Mouse (Mus musculus) ZHBTc4 (cell line): ENCODE results near the gene Bcl11a.

Source experiments
- DNase-seq: peaks from one replicate; pipeline ENCODE4 v3.0.0-alpha.2; 2011; ENCODE audit warnings: low read depth, low spot score

Bcl11a gene

DNA sequence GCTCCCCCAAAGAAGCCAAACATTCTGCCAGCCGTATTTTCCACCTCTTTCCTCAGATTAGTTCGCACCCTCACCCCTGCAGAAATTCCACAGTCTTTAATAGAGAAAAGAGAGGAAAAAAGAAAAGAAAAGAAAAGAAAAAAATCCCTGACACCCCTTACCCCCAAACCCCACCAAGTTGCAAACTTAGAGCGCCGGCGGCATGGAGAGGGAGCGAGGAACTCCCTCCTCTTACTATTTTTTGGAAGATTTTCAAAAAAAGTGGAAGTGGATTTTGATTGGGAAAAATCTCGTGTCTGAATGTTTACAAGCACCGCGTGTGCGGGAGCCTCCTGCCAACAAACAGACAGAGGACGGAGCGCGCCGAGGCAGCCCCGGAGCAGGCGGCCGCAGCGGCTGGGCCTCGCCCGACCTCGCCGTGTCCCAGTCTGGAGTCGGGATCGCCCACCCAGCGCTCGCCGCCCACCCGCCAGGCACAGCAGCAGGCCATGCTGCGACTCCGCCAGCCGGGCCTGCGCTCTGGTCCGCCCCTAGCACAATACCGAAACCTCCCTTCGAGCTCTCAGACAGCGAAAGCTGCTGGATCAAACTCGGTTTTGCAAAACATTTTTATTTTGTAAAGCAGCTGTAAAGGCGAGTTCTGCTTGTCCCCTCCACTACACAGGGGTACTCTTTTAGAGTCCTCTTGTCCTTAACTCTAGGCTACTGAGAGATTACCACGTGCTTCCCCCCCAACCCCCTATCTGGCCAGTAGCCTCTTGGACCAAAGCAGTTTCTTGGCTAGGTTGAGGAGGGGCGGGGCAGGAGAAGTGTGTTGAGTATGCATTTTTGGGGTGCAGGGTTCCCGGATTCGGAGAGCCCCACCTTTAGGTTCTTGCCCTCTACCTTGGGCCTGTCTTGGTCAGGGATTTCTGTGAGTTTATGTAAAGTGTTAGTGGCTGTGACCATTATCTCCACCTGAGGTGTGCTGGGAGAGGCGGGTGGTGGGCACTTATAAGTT, 1.8 kb downstream of the Bcl11a start:
- peak; percentile 68 for DNase-seq

DNA sequence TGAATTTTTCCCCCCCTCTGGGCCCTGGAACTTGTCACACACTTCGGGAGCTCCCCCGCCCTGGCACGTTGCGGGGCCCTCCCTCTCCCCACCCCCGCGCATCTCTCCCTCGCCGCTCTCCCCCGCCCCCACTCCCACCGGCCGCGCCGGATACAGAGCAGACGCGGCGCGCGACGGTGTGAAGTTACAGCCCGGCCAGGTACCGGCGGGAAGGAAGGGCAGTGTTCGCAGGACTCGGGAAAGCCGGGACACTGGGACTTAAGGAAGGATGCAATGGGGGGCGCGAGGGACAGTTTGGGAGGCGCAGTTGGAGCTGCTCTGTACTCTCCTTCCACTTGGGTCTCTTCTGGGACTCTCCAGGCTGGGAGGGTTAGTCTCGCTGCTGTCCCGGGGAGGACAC, 2.7 kb downstream of the Bcl11a start:
- peak; percentile 60 for DNase-seq

DNA sequence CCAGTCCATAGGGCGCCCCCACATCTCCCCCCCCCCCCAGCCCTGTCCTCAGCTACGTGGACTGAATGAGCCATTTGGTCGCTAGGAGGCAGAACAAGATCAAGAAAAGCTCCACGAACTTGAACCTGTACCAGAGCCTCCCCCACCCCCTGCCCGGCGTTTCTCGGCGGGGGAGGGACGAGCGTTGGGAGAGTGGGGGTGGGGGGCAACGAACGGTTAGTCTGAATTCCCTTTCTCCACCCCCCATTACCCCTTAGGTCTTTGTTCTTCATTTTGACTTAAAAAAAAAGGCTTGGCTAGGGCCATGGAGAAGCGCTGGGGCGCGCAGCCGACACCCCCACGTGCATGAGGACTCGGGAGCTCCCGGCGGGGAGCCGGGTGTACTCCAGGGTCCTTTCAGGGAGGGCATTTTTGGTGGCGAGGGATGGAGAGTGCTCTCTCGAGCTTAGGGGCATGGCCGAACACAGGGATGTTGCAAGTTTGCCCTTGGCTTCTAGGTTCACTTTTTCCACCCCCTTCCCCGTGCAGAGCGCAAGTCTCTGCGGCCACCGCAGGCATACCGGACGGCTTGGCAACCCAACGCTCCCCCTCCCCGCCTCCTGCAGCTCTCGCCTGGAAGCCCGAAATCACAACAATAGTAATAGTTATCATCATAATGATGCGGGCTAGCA, 3.3 kb downstream of the Bcl11a start:
- peak; percentile 82 for DNase-seq

DNA sequence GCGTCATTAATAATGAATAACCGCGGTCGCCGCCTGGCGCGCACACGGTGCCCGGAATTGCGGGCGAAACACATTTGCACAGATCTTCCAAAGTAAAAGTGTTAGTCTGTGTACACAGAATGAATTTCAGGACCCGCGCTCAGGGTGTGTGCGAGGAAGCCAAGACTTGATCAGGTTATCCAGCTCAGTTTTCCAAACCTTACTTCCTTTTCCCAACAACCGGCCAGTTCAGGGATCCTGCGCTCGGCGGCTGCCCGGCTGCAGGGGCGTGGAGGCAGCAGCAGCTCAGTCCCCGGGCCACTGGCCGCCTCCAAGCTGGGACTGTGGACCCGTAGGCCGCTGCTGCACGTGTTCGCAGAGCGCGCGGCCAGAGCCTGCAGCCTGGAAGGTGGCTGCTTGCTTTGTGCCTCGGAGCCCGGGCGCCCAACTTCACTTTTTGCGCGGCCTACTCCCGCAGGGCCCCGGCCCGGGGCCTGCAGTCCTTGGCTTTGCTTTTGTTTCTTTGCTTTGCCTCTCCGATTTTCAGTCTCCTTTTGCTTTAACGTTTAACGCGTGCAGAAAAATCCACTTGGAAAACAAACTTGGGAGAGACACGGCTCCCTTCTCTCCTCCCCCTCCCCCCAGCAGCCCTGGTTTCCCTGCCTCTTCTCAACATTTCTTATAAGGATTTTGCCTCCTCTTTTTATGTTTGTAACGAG, 4.0 kb downstream of the Bcl11a start:
- peak; percentile 80 for DNase-seq

DNA sequence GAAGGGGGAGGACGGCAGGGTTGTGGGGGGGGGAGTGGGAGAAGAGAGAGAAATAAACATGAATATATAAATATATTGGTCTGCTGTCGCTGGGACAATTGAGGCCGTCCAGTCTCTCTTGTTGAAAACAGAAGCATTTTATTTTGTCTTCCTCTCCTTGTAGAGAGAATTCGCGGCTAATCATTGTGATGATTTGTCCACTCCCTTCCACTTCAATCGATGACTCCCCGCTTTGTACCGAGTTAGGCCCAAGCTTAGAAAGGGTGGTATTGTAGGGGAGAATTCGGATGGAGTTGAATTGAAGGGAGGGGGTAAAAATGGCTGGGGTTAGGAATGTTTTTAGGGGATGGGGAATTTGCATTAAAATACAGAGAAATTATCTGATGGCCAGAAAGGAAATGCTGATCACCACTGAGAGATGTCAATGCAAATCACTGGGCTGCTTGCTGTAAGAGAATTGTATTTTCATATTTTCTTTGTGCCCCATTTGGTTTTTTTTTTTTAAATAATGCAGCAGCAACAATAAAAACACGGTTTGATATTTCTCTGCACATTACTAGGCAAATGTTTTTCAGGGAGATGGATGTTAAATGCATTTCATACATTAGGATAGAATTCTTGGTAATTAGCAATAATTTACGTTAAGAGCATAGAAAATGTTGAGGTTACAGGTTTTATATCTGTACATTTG, 4.7 kb downstream of the Bcl11a start:
- no peak for DNase-seq

DNA sequence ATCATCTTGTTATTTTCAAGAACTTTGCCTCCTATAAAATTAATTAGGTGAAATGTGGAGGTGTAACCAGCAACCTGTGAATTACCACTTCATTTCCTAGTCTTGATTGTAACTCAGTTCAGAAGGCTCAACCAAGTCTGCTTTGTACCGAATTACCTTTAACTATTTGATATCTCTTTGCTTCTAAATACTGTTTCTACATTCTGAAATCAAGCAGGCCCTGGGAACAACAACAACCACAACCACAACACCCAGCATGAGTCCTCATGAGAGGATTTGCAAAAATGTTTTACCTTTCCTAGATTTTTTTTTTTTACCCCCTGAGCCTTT, 5.2 kb downstream of the Bcl11a start:
- DNase-seq = no peak

DNA sequence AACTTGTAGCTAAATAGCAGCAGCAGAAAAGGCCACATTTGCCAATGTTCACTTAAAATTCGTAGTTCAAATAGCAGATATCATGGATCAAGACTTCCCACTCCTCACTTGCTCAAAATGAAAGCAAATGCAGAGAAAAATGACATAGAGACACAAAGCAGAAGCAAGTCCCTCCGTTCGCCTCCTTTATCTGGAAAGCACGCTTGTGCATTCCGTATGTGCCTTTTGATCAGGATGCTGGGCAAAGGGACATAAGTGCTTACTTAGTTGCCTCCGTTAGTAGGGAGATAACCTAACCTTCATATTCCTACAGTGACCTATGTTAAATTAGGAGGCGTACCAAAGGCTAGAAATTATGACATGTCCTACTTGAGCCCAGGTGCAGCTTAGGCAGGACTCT, 5.6 kb downstream of the Bcl11a start:
- DNase-seq = no peak

DNA sequence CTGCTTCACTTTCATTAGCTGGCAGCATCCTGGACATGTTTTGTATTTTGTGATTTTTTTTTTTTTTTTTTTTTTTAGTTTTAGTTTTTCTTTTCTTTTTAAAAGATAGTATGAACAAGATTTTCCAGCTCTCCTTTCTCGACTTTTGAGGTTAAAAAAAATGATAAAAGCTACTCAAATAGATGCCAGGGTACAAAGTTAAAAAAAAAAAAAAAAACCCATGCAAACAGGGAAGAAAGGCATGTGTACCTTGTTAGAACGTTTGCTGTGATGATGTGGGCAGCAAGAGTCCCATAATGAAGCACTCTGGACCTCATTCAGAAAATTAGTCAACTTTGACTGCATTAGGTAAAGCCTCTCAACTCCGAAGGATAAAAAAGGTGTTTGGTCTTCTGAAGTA, 6.2 kb downstream of the Bcl11a start:
- no peak for DNase-seq

DNA sequence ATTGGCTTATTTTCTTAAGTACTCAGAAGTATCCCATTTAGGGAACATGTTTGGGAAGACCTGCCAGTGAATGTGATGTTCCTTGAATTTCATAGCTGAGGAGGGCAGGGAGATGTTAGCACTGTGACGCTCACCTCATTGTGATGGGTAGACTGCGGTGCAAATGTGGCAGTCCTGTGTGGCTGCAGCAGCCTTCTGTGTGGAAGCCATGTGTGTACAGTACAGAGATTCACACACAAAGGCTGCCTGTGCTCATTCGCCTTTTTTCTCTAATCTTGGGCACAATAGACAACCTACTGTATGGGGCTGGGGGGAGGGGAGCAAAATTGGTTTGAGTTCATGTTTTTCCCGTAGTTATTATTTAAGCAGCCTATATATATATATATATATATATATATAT, 6.7 kb downstream of the Bcl11a start:
- no peak for DNase-seq

DNA sequence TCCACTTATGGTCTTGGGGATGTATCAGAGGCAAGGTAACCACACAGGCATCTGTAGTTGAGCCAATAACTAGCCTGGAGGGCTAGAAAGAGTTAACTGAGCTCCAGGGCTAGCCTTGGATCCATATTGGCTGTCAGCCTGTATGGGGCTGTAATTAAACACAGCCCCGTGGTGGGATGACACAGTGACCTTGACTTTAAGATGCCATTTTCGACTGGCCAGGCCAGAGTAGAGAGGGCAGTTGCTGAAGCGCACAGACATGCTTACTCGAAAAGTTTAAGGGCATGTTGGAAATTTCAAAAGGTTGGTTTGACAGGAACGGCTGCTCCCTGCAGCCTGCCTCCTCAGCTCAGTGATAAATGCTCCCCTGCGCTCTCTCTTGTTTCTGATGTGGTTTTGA, 8.1 kb downstream of the Bcl11a start:
- no peak for DNase-seq

DNA sequence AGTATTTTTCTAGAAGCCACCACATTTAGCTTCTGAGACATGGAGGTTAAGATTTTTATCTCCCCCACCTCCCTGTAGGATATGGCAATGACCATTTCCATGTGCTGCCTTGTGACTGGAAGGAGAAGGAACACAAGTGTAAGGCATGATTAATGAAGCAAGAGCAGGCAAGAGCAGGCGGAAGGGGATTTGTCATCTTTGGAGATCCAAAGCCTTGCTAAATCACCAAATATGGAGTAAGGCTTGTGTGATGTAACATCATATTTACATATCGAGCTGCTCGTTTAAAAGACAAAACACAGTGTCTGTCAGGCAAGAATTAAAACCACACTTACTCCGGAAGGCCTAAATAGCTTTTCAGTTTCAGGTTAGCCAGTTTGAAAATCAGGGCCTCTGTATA, 9.2 kb downstream of the Bcl11a start:
- no peak for DNase-seq

DNA sequence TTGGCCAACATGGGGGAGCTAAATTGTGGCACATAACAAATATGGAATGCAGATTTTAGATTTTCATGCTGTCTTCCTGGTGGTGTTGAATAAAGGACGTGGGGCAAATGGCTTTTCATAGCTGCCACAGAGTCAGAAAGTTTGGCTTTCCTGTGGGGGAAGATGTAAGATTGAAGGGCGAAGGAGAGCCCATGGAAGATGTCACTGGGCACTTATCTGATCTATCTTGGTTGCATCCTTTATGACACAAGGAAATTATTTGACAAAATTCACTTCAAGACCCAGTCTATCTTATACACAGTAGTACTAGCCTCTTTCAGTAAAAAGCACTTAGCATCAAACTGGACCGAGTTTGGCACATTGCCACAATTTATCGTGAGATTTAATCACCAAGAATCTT, 12.6 kb downstream of the Bcl11a start:
- no peak for DNase-seq

DNA sequence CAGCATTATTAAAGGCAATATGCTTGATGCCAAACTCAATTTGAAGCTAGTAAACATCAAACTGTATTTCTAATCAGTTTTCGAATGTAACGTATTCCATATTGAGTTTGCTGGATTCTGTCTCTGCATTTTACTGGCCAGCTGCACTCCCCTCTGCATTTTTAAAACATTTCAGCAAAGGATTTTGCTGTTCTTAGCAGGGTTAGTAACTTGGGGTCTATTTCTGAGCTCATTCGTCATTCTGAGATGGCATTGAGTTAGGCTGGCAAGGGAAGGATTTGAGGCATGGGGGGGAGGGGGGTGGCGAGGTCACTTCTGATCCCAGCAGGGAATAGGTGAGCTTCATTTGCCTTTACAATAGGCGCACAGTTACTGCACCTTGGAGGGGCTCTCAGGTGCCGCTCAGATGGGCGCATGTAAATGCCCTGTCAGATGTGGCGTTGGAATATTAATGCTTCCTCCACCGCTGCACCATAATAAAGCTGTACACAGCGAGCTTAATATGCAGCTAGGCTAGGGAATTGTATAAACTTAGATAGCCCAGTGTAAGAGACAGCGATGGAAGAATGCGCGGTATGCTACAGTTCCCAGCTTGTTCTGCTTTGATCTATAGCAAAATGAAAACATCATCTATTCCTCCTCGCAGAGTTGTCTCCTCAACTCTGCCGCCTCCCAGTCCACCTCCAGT, 13.7 kb downstream of the Bcl11a start:
- DNase-seq = no peak

DNA sequence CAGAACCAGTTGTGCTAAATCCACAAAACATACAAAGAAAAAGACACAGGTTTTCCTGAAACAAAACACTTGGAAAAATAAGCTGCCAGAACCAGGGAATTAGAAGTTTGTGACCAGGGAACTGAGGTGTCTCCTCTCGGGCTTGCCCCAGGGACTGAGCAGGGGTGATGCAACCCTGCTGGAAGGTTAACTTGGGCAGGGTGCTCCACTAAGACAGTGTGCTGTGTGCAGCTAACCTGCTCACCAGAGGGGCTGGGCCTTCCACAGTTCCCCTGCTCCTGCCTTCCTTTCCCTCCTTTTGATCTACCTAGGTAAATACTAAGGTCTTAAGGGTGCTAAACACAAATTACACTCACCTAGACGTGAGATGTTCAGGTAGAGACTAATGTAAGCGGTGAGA, 14.8 kb downstream of the Bcl11a start:
- no peak for DNase-seq

DNA sequence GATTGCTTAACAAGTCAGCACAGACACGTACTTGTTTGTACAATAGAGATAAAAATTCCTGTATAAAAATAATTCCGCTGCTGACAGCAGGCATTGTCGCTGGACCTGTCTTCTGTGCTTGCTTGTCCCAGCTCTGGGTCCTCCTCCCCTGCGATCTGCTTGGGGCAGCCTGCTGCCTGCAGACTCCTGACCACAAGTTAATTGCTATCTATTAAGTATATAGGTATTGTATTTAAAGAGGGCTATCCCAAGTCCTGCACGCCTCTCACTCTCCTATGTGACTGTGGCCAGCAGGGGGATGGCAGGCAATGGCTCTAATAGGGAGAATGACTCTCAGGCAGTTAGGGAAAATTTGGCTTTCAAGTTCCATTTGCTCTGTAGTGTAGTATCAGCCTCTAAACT, 16.2 kb downstream of the Bcl11a start:
- DNase-seq = no peak

DNA sequence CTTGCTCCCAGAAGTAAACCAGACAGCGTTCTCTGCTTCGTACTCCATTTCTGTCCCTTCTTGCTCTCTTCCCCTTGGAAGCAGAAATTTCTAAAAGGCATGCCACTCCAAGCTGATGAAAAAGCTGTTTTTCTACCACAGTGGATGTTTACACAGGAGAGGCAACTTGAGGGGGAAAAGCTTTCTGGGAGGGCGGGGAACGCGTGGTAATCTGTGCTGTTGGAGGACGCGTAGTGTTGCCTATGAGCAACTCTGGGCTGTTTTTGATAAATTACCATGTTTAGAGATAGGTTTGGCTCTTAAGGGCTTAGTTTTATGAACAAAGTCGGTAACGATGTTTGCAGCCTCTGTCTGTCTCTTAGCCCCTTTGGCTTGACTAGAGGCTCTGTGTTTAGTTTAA, 17.4 kb downstream of the Bcl11a start:
- no peak for DNase-seq

DNA sequence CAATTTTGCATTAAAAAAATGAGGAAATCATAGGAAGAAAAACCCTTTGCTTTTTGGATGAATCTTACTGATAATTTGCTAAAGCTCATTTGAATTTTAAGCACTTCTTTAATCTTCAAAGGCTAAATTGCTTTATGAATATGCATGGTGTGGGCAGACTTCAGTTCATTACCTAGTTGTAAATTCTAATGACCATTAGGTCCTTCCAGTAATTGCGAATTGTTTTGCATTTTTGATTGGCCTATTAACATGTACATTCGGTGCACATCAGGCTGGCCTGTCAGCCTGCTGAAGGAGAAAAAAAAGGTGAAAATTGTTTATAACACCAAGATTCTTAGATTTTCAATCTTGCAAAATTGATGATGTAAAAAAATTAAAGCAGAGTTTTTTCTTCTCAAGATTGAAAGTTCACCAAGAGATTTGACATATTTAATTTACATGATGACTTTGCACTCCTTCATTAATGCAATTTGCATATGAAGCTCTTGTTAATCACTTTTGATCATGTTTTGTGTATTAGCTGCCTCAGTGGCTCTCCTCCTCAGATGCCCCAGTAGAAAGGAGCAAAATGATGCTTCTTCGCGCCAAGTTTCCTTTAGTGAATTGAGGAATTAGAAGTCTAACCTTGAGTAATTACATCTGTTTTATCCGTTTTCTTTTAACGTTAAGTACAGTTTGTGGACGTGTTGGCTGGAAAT, 17.9 kb downstream of the Bcl11a start:
- no peak for DNase-seq

DNA sequence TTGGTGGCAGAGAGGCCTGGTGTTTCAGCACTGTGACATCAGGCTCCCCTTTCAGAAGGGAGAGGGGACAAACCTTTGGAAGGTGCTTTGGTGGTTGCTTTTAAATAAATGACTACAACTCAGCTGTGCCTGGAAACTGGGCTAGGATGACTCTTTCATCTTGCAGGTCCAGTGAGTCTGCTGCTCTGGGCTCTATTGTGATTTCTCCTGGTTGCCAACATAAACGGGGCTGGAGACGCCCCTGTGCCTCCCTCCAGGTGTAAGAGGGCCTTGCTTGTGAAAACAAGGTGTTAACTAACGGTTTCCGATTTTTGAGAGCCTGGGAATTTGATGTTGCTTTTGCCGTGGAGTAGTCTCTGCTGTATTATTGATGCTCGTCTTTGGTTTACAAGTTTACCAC, 18.6 kb downstream of the Bcl11a start:
- no peak for DNase-seq

DNA sequence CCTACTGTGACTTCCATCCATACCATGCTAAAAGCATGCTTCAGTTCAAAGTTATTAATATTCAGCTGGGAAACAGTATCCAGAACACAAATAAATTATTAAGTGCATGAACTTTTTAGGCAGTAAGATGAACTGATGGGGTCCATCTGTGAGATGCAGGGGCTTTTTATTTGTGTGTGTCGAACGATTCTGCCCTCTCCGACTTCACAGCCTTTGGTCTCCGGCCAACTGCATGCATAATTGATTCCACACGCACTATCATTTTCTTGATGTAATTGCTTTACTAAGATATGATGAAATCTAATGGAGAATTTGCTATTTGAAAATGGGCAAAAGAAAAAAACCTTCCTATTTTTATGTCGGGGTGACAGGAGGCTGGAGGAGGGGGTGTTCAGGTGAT, 19.2 kb downstream of the Bcl11a start:
- DNase-seq = no peak

DNA sequence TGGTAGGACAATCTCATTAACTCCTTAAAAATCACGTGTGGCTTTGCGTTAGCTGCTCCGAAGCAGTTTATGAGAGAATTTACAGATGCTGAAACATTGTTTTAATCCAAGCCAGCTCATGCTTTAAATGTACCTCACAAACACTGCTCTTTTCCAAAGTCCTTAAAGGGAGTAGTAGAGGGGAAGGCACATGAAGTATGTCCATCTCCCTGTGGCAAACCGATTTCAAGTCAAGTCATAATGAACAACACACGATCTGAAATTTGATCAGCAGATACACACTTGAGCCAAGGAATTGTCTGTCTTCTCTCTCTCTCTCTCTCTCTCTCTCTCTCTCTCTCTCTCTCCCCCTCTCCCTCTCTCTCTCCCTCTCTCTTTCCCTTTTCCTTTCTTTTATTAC, 20.2 kb downstream of the Bcl11a start:
- DNase-seq = no peak

DNA sequence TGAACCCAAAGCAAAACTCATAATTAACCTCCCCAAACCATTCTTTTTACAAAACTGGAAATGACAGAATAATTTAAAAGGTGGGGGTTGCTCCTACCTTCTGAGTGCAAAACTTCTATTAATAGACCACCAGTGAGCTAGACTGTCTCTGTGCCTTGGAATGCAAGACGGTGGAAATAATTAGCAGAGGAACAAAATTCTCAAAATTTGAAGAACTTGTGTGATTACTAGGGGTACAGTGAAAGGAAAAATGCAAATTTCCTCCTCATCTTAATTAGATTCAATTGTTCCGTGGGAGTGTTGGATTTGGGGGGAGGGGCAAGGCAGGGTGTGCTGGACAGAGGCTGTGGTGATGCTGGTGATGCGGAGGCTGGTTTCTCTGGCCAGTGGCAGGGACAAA, 20.8 kb downstream of the Bcl11a start:
- no peak for DNase-seq
